ENCODE assay signal across 10 mouse cellular contexts in the genomic region with DNA sequence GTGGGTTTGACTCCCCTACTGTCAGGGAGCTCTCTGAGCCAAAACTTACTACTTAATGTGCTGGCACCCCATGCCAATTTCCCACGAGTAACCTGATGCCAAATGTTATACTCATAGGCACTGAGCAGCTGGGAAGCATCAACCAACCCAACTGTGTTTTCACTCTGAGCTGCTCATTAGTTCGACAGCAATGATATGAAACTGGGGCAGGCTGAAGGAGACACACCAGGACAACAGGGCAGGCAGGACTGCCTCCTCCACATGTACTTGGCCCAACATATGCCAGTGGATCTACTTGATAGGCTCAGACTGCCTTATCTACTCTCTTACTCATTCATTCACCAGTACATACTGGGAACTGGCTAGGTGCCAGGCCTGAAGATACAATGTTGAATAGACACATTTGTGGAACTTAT. TPM values are rescaled to one million over a fixed set of nuclear protein-coding genes. Genes with fewer than 3 reads are reported as not detected.
DNase-seq lines count a peak whose midpoint lies in the region; ATAC-seq and TF ChIP-seq lines count a peak whose summit lies in the region.
"Had no signal": no experiment of that assay in that cellular context is flagged by ENCODE, and none has a peak within 500 bp of the region (broad histone marks: within the 10 kb centered on the region; RNA-seq: fewer than 3 reads in every experiment).

No protein-coding gene starts in this region.

- H3K27ac ChIP-seq in hindbrain, postnatal 0 days = no peak overlapping the region
- H3K27ac ChIP-seq in hindbrain, embryonic 10.5 days = no peak overlapping the region
- H3K27ac ChIP-seq: embryonic facial prominence, embryonic 13.5 days had no signal

- no peaks in the 10 kb centered on the region for H3K9me3 ChIP-seq in hindbrain, postnatal 0 days (ENCODE audit: low read length)
- no peaks in the 10 kb centered on the region for H3K9me3 ChIP-seq in hindbrain, embryonic 10.5 days
- H3K9me3 ChIP-seq: embryonic facial prominence, embryonic 13.5 days; megakaryocyte, embryonic 14.5 days had no signal

- DNase-seq in adrenal gland, adult (ENCODE audit: inconsistent age in 2 of 2, low spot score in 1 of 2) = peak; percentile 54 to 57
- no peak for DNase-seq in adrenal gland, postnatal 4 days (ENCODE audit: low spot score in 2 of 2)
- peak; percentile 23 for DNase-seq in hindbrain, postnatal 0 days (ENCODE audit: low spot score)
- DNase-seq in hindbrain, embryonic 10.5 days (ENCODE audit: low spot score) = no peak
- peak; percentile 48 for DNase-seq in c-Kit-positive CD71-positive TER-119-negative erythroid progenitor cells, embryonic 14.5 days (ENCODE audit: low read depth)
- DNase-seq in layer of hippocampus, postnatal 36 days = peak; percentile 69 to 71
- no peak for DNase-seq in kidney, postnatal 10 days
- DNase-seq in kidney, adult 18-20 months = no peak

- H3K4me2 ChIP-seq in hindbrain, postnatal 0 days (ENCODE audit: low read depth, low read length) = no peak overlapping the region
- H3K4me2 ChIP-seq: embryonic facial prominence, embryonic 13.5 days had no signal

- no peak for TF ChIP-seq CTCF in hindbrain, postnatal 0 days (IDR thresholded peaks at IDR 0.05; ENCODE audit: low read depth)

- peaks cover 80% of the 10 kb centered on the region for H3K36me3 ChIP-seq in hindbrain, postnatal 0 days (ENCODE audit: insufficient read depth, low read length)
- H3K36me3 ChIP-seq in hindbrain, embryonic 10.5 days = peaks cover 100% of the 10 kb centered on the region

- no peaks in the 10 kb centered on the region for H3K4me1 ChIP-seq in hindbrain, postnatal 0 days (ENCODE audit: insufficient read depth, low read length)
- H3K4me1 ChIP-seq in hindbrain, embryonic 10.5 days (replicated peaks) = no peaks in the 10 kb centered on the region
- H3K4me1 ChIP-seq: embryonic facial prominence, embryonic 13.5 days had no signal

- ATAC-seq in hindbrain, postnatal 0 days = peak; percentile 45; the same call in 1 of the 2 replicates

- H3K27me3 ChIP-seq in hindbrain, postnatal 0 days (ENCODE audit: insufficient read depth, low read length) = no peaks in the 10 kb centered on the region
- no peaks in the 10 kb centered on the region for H3K27me3 ChIP-seq in hindbrain, embryonic 10.5 days (ENCODE audit: insufficient read depth, poor library complexity, severe bottlenecking)
- H3K27me3 ChIP-seq: embryonic facial prominence, embryonic 13.5 days; megakaryocyte, embryonic 14.5 days had no signal

- WGBS in hindbrain, postnatal 0 days = 47% methylated on average over 2 of the region's 2 CpGs
- WGBS in hindbrain, embryonic 10.5 days = 92% methylated on average over 2 of the region's 2 CpGs

- H3K4me3 ChIP-seq in hindbrain, postnatal 0 days (ENCODE audit: low read length) = no peak overlapping the region
- H3K4me3 ChIP-seq in hindbrain, embryonic 10.5 days = no peak overlapping the region
- H3K4me3 ChIP-seq: embryonic facial prominence, embryonic 13.5 days; megakaryocyte, embryonic 14.5 days had no signal

- H3K9ac ChIP-seq in hindbrain, postnatal 0 days (replicated peaks; ENCODE audit: low read length) = no peak overlapping the region
- H3K9ac ChIP-seq: embryonic facial prominence, embryonic 13.5 days had no signal

RNA-seq across cellular contexts. Expression of gene Tm9sf4, which starts 25.1 kb away (rescaled TPM):
- total RNA-seq in adrenal gland, postnatal 4 days (2021) = 100 to 1,000 TPM; 101 to 106 TPM
- total RNA-seq in hindbrain, postnatal 0 days (2014; rRNA removed) = 61.4 and 70.4 TPM in 2 replicates
- polyA plus RNA-seq in hindbrain, postnatal 0 days (2015; fragmentation: Nextera tagmentation; extraction: Ambion mirVana) = 73.0 and 80.0 TPM in 2 replicates
- polyA plus RNA-seq in hindbrain, embryonic 10.5 days (2016; fragmentation: Nextera tagmentation; extraction: Ambion mirVana) = 74.5 and 80.5 TPM in 2 replicates
- total RNA-seq in layer of hippocampus, postnatal 36 days (2021) = 100 to 1,000 TPM in 1 of 2 experiments, 10 to 100 TPM in 1; 84.1 to 103 TPM

RNA-seq across cellular contexts. Expression of gene Tspyl3, which starts 39.1 kb away (rescaled TPM):
- 1 to 10 TPM; 8.6 to 8.8 TPM for total RNA-seq in adrenal gland, postnatal 4 days (2021)
- total RNA-seq in hindbrain, postnatal 0 days (2014; rRNA removed) = 30.1 and 33.0 TPM in 2 replicates
- polyA plus RNA-seq in hindbrain, postnatal 0 days (2015; fragmentation: Nextera tagmentation; extraction: Ambion mirVana) = 39.9 and 42.4 TPM in 2 replicates
- polyA plus RNA-seq in hindbrain, embryonic 10.5 days (2016; fragmentation: Nextera tagmentation; extraction: Ambion mirVana) = 7.8 and 9.7 TPM in 2 replicates
- 10 to 100 TPM; 23.0 to 23.1 TPM for total RNA-seq in layer of hippocampus, postnatal 36 days (2021)

RNA-seq across cellular contexts. Expression of gene Plagl2, which starts 55.0 kb away (rescaled TPM):
- total RNA-seq in adrenal gland, postnatal 4 days (2021) = 10 to 100 TPM; 19.1 to 20.3 TPM
- total RNA-seq in hindbrain, postnatal 0 days (2014; rRNA removed) = 5.0 and 6.4 TPM in 2 replicates
- 2.3 and 2.4 TPM in 2 replicates for polyA plus RNA-seq in hindbrain, postnatal 0 days (2015; fragmentation: Nextera tagmentation; extraction: Ambion mirVana)
- 22.5 and 25.9 TPM in 2 replicates for polyA plus RNA-seq in hindbrain, embryonic 10.5 days (2016; fragmentation: Nextera tagmentation; extraction: Ambion mirVana)
- total RNA-seq in layer of hippocampus, postnatal 36 days (2021) = 1 to 10 TPM; 4.9 to 5.0 TPM

RNA-seq across cellular contexts. Expression of gene Pofut1, which starts 55.1 kb away (rescaled TPM):
- 10 to 100 TPM; 47.3 to 48.8 TPM for total RNA-seq in adrenal gland, postnatal 4 days (2021)
- 20.7 and 23.6 TPM in 2 replicates for total RNA-seq in hindbrain, postnatal 0 days (2014; rRNA removed)
- 4.3 and 4.8 TPM in 2 replicates for polyA plus RNA-seq in hindbrain, postnatal 0 days (2015; fragmentation: Nextera tagmentation; extraction: Ambion mirVana)
- 5.3 and 5.5 TPM in 2 replicates for polyA plus RNA-seq in hindbrain, embryonic 10.5 days (2016; fragmentation: Nextera tagmentation; extraction: Ambion mirVana)
- total RNA-seq in layer of hippocampus, postnatal 36 days (2021) = 10 to 100 TPM; 16.8 TPM

Comparison
In these comparisons a context has a peak if more than half of its experiments do, and no peak if none do; other contexts are left out.
1. DNase-seq: peak in adrenal gland, adult (2 of 2), hindbrain, postnatal 0 days (single experiment), c-Kit-positive CD71-positive TER-119-negative erythroid progenitor cells, embryonic 14.5 days (single experiment) and layer of hippocampus, postnatal 36 days (2 of 2); none in adrenal gland, postnatal 4 days (0 of 2), hindbrain, embryonic 10.5 days (single experiment), kidney, postnatal 10 days (single experiment) and kidney, adult 18-20 months (single experiment).